Mouse (Mus musculus): ENCODE measurements at regions not wholly inside any gene's neighbourhood (a gene's known extent, or its start where the extent isn't known, plus 50 kb on each side); places are given as distances from the start of the nearest gene placed in this dataset.

- TF ChIP-seq POLR2A (IDR thresholded peaks at IDR 0.05; ENCODE audit: low read depth, low read length) = no peak
- TF ChIP-seq CTCF (IDR thresholded peaks at IDR 0.05; ENCODE audit: borderline replicate concordance, insufficient read depth, low read length) = no peak
Observed at GRCm38 (mm10) chr2:105504197-105504596, 105.1 kb upstream of the Rcn1 start.

Measured in embryonic fibroblast, embryonic 13.5 days (primary cell).